Mouse (Mus musculus): ENCODE measurements around the gene Sf1. TPM values are rescaled to one million over a fixed set of nuclear protein-coding genes. Genes with fewer than 3 reads are reported as not detected.

The Sf1 gene
- polyA plus RNA-seq, 1 experiment from 2014 or later = 86.9 TPM

DNA sequence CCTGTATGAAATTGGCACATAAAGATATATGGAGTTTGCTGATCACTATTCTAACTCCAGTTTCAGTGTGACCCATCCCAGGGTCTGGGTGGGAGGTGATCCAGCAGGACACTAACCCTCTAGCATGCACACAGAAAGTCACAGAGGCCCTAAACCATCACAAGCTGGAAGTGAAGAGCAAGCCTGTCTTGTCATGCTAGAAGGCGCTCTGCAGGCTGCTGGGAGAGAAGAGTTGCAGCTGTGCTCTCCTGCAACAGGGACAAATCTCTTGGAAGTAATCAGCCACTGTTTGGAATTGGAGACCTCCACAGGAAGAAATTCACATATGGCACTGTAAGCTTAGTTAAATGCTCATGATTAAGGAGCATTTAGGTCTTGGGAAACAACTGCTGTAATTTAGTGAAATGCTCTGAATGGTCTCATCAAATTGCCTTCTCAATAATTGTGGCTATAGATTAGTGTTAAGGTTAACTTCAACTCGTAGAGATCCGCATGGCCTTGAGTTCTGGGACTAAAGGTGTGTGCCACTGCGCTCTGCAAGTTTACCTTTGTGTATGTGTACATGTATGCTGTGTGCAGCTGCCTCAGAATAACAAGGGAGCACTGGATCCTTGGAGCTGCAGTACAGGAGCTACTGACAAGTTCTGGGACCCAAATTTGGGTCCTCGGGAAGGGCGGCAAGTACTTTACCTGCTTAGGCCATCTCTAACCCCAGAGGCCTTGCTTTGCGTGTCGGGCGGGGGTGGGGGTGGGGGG lies 17.1 kb downstream of the Sf1 start:
- no peak for ATAC-seq (ENCODE audit: insufficient number of reproducible peaks, insufficient read depth, low FRiP score, low read depth)
- WGBS = 93% methylated on average over 9 of the region's 9 CpGs
- H3K9me3 ChIP-seq (ENCODE audit: control insufficient read depth, low read length) = no peaks in the 10 kb centered on the region

DNA sequence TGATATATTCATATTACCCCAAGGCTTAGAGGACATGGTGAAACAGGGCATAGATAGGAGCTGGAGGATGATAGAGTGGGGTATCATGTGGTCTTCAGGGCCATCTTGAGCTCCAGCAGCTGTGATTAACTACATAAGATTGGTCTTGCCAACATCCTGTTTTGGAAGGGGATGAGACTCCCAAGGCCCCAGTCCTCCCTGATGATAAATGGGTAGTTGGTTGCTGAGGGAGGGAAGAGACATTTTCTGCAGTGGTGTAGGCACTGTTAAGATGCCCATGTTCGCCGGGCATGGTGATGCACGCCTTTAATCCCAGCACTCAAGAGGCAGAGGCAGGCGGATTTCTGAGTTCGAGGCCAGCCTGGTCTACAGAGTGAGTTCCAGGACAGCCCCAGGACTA lies 17.7 kb downstream of the Sf1 start:
- Histone ChIP-seq H3K9ac (ENCODE audit: low read length) (no peak overlapping the region), H3K4me1 (ENCODE audit: control insufficient read depth in 2 of 2, insufficient read depth in 2 of 2, low read length in 2 of 2) (peaks cover 28 to 44% of the 10 kb centered on the region in 2 experiments), H3K4me2 (ENCODE audit: low read length) (no peak overlapping the region), H3K9me3 (ENCODE audit: control insufficient read depth, low read length) (no peaks in the 10 kb centered on the region), H3K4me3 (ENCODE audit: control insufficient read depth in 1 of 2, insufficient read depth in 1 of 2, low read depth in 1 of 2, low read length in 2 of 2) (no peak overlapping the region), H3K27me3 (ENCODE audit: control insufficient read depth, insufficient read depth, low read length) (no peaks in the 10 kb centered on the region), H3K36me3 (ENCODE audit: control insufficient read depth, insufficient read depth, low read length) (peaks cover 39% of the 10 kb centered on the region), H3K27ac (replicated peaks in 1 of 2; ENCODE audit: control insufficient read depth in 1 of 2, insufficient read depth in 1 of 2, low read depth in 2 of 2, low read length in 2 of 2) (no peak overlapping the region)
- 95% methylated on average over 5 of the region's 5 CpGs for WGBS
- no peak for ATAC-seq (ENCODE audit: insufficient number of reproducible peaks, insufficient read depth, low FRiP score, low read depth)

More for the DNA sequence above, 17.1 kb downstream of the Sf1 start:
- H3K4me3 ChIP-seq (ENCODE audit: control insufficient read depth in 1 of 2, insufficient read depth in 1 of 2, low read depth in 1 of 2, low read length in 2 of 2) = no peak overlapping the region
- H3K36me3 ChIP-seq (ENCODE audit: control insufficient read depth, insufficient read depth, low read length) = peaks cover 42% of the 10 kb centered on the region
- H3K27me3 ChIP-seq (ENCODE audit: control insufficient read depth, insufficient read depth, low read length) = no peaks in the 10 kb centered on the region
- H3K27ac ChIP-seq (replicated peaks in 1 of 2; ENCODE audit: control insufficient read depth in 1 of 2, insufficient read depth in 1 of 2, low read depth in 2 of 2, low read length in 2 of 2) = no peak overlapping the region
- no peak overlapping the region for H3K9ac ChIP-seq (ENCODE audit: low read length)
- peaks cover 22 to 38% of the 10 kb centered on the region in 2 experiments for H3K4me1 ChIP-seq (ENCODE audit: control insufficient read depth in 2 of 2, insufficient read depth in 2 of 2, low read length in 2 of 2)
- no peak overlapping the region for H3K4me2 ChIP-seq (ENCODE audit: low read length)

DNA sequence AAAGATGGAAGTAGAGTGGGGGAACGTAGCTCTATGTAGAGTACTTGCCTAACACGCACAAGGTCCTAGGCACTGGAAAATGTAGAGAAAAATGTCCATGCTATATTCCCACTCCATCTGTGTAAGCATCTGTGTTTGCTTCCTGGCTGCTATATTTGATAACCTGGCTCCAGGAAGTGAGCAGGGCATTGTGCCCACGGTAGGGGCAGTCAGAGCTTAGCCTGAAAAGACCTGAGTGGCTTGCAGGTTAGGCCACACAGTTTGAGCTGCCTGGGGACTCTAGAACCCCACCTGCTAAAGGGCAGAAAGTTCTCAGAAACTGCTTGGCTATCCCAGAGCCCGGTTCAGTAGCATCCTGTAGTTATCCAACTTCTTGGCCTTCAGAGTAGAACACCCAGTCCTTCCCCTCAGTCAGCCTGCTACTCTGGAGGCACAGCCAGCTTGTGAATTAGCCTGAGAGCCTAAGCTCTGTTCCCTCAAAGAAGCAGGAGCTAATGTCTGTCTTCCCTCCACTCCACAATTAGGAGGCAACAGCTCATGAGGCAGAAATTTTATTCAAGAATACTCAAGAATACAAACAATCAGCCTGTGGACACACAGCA lies 18.9 kb downstream of the Sf1 start:
- Histone ChIP-seq H3K9me3 (ENCODE audit: control insufficient read depth, low read length) (no peaks in the 10 kb centered on the region), H3K4me2 (ENCODE audit: low read length) (no peak overlapping the region), H3K4me3 (ENCODE audit: control insufficient read depth in 1 of 2, insufficient read depth in 1 of 2, low read depth in 1 of 2, low read length in 2 of 2) (no peak overlapping the region), H3K27me3 (ENCODE audit: control insufficient read depth, insufficient read depth, low read length) (no peaks in the 10 kb centered on the region), H3K27ac (replicated peaks in 1 of 2; ENCODE audit: control insufficient read depth in 1 of 2, insufficient read depth in 1 of 2, low read depth in 2 of 2, low read length in 2 of 2) (peak overlapping the region; percentile 8 to 94; a peak in 1 of 4 replicates), H3K9ac (ENCODE audit: low read length) (no peak overlapping the region), H3K36me3 (ENCODE audit: control insufficient read depth, insufficient read depth, low read length) (peaks cover 39% of the 10 kb centered on the region), H3K4me1 (ENCODE audit: control insufficient read depth in 2 of 2, insufficient read depth in 2 of 2, low read length in 2 of 2) (peaks cover 32 to 50% of the 10 kb centered on the region in 2 experiments)
- no peak for ATAC-seq (ENCODE audit: insufficient number of reproducible peaks, insufficient read depth, low FRiP score, low read depth)
- 65% methylated on average over 4 of the region's 4 CpGs for WGBS

DNA sequence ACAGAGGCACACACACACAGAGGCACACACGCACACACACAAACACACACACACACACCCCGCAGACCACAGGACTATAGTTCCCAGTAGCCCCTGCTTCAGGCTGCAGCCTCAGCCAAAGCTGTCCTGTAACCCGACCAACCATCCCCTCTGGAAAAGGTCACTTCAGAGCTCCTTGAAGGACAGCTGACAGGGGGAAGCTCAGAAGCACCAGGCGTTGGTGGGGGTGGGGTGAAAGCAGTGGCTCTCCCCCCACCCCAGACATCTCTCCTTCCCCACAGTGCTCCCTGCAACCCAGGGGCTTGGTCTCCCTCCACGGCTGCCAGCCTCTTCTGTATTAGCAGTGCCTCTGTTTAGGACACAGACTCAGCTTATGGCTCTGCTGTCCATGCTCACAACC lies 20.0 kb downstream of the Sf1 start:
- ATAC-seq (ENCODE audit: insufficient number of reproducible peaks, insufficient read depth, low FRiP score, low read depth) = no peak
- Histone ChIP-seq H3K27me3 (ENCODE audit: control insufficient read depth, insufficient read depth, low read length) (no peaks in the 10 kb centered on the region), H3K27ac (replicated peaks in 1 of 2; ENCODE audit: control insufficient read depth in 1 of 2, insufficient read depth in 1 of 2, low read depth in 2 of 2, low read length in 2 of 2) (peak overlapping the region; percentile 89 to 94), H3K36me3 (ENCODE audit: control insufficient read depth, insufficient read depth, low read length) (peaks cover 37% of the 10 kb centered on the region), H3K9ac (ENCODE audit: low read length) (peak overlapping the region; percentile 47), H3K4me3 (ENCODE audit: control insufficient read depth in 1 of 2, insufficient read depth in 1 of 2, low read depth in 1 of 2, low read length in 2 of 2) (no peak overlapping the region), H3K4me2 (ENCODE audit: low read length) (peak overlapping the region; percentile 83), H3K9me3 (ENCODE audit: control insufficient read depth, low read length) (no peaks in the 10 kb centered on the region), H3K4me1 (ENCODE audit: control insufficient read depth in 2 of 2, insufficient read depth in 2 of 2, low read length in 2 of 2) (peaks cover 30 to 44% of the 10 kb centered on the region in 2 experiments)
- WGBS = 20% methylated on average over 5 of the region's 5 CpGs

DNA sequence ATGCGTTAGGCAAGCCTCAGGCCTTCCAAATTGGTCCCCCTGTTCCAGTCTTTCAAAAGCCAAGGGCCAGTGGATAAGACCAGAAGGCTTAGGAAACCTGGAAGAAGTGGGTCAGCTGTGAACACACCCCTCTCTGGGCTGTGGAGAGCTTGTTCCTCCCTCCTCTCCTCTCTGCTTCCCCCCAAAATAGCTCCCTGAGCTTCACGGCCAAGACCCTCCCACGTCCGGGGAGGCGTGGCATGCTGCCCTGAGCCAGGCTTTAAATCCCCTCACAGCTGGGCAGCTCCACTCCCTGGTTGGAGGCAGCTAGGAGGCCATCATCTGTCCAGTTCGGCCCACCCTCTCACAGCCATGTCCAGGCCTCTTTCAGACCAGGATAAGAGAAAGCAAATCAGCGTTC lies 20.6 kb downstream of the Sf1 start, which contains the start of gene Pygm:
Pygm (plus strand) TSS at position 272 of the 400 bp plus-strand sequence.
- peak within 1 kb of the TSS; percentile 48 to 49 for H3K4me3 ChIP-seq (ENCODE audit: control insufficient read depth in 1 of 2, insufficient read depth in 1 of 2, low read depth in 1 of 2, low read length in 2 of 2)
- H3K9me3 ChIP-seq (ENCODE audit: control insufficient read depth, low read length) = no peaks in the 10 kb centered on the region
- peak within 1 kb of the TSS; percentile 80 for H3K9ac ChIP-seq (ENCODE audit: low read length)
- peak within 1 kb of the TSS; percentile 83 for H3K4me2 ChIP-seq (ENCODE audit: low read length)
- H3K27me3 ChIP-seq (ENCODE audit: control insufficient read depth, insufficient read depth, low read length) = no peaks in the 10 kb centered on the region
- peaks cover 37% of the 10 kb centered on the region for H3K36me3 ChIP-seq (ENCODE audit: control insufficient read depth, insufficient read depth, low read length)
- H3K4me1 ChIP-seq (ENCODE audit: control insufficient read depth in 2 of 2, insufficient read depth in 2 of 2, low read length in 2 of 2) = peaks cover 30 to 45% of the 10 kb centered on the region in 2 experiments
- WGBS = 2% methylated on average over 7 of the region's 7 CpGs
- peak; percentile 70 for ATAC-seq (ENCODE audit: insufficient number of reproducible peaks, insufficient read depth, low FRiP score, low read depth)
- peak within 1 kb of the TSS; percentile 89 to 94 for H3K27ac ChIP-seq (replicated peaks in 1 of 2; ENCODE audit: control insufficient read depth in 1 of 2, insufficient read depth in 1 of 2, low read depth in 2 of 2, low read length in 2 of 2)

DNA sequence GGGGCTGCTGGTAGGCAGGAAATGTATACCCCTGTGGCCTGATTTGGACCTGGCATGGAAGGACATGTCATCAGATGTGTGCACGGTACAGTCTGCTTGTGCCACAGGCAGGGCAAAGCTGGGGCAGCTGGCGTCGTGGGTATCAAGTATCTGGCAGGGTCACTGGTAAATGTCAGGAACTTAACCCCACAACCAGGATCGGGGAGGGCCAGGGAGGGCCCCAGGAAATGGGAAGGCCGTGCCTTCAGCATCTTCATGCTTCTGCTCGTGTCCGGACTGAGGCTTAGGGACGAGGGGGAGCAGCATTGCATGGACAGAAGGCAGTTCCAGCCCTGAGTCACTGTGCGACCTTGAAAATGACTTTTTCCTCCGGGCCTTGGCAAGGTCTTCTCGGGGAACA lies 21.5 kb downstream of the Sf1 start:
- no peak for ATAC-seq (ENCODE audit: insufficient number of reproducible peaks, insufficient read depth, low FRiP score, low read depth)
- peak overlapping the region; percentile 83 for H3K4me2 ChIP-seq (ENCODE audit: low read length)
- H3K9me3 ChIP-seq (ENCODE audit: control insufficient read depth, low read length) = no peaks in the 10 kb centered on the region
- peaks cover 38% of the 10 kb centered on the region for H3K36me3 ChIP-seq (ENCODE audit: control insufficient read depth, insufficient read depth, low read length)
- peak overlapping the region; percentile 89 to 94 for H3K27ac ChIP-seq (replicated peaks in 1 of 2; ENCODE audit: control insufficient read depth in 1 of 2, insufficient read depth in 1 of 2, low read depth in 2 of 2, low read length in 2 of 2)
- no peaks in the 10 kb centered on the region for H3K27me3 ChIP-seq (ENCODE audit: control insufficient read depth, insufficient read depth, low read length)
- H3K9ac ChIP-seq (ENCODE audit: low read length) = peak overlapping the region; percentile 80
- 25% methylated on average over 11 of the region's 11 CpGs for WGBS
- H3K4me1 ChIP-seq (ENCODE audit: control insufficient read depth in 2 of 2, insufficient read depth in 2 of 2, low read length in 2 of 2) = peaks cover 30 to 52% of the 10 kb centered on the region in 2 experiments
- peak overlapping the region; percentile 48 to 49 for H3K4me3 ChIP-seq (ENCODE audit: control insufficient read depth in 1 of 2, insufficient read depth in 1 of 2, low read depth in 1 of 2, low read length in 2 of 2)

DNA sequence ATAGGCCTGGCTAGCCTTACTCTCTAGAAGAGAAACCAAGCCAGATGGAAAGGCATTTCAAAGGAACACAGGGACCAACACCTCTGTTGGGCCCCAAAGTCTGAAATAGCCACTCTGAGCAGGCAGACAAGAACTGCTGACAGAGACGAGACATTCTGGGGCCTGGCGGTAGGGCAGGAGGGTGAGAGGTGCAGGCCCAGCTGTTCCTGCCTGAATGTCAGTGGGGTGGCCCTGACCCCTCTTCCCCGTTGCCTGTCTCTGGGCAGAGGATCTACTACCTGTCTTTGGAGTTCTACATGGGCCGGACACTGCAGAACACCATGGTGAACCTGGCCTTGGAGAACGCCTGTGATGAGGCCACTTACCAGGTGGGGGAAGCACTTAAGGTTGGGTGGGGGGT lies 21.9 kb downstream of the Sf1 start:
- peak overlapping the region; percentile 89 to 94 for H3K27ac ChIP-seq (replicated peaks in 1 of 2; ENCODE audit: control insufficient read depth in 1 of 2, insufficient read depth in 1 of 2, low read depth in 2 of 2, low read length in 2 of 2)
- peak overlapping the region; percentile 48 to 49 for H3K4me3 ChIP-seq (ENCODE audit: control insufficient read depth in 1 of 2, insufficient read depth in 1 of 2, low read depth in 1 of 2, low read length in 2 of 2)
- H3K27me3 ChIP-seq (ENCODE audit: control insufficient read depth, insufficient read depth, low read length) = no peaks in the 10 kb centered on the region
- no peak for ATAC-seq (ENCODE audit: insufficient number of reproducible peaks, insufficient read depth, low FRiP score, low read depth)
- peaks cover 30 to 52% of the 10 kb centered on the region in 2 experiments for H3K4me1 ChIP-seq (ENCODE audit: control insufficient read depth in 2 of 2, insufficient read depth in 2 of 2, low read length in 2 of 2)
- peak overlapping the region; percentile 83 for H3K4me2 ChIP-seq (ENCODE audit: low read length)
- H3K36me3 ChIP-seq (ENCODE audit: control insufficient read depth, insufficient read depth, low read length) = peaks cover 43% of the 10 kb centered on the region
- 35% methylated on average over 5 of the region's 5 CpGs for WGBS
- no peaks in the 10 kb centered on the region for H3K9me3 ChIP-seq (ENCODE audit: control insufficient read depth, low read length)
- peak overlapping the region; percentile 80 for H3K9ac ChIP-seq (ENCODE audit: low read length)

All from heart, embryonic 14.5 days (tissue).